Mouse (Mus musculus) lung, postnatal 0 days (tissue): ENCODE results near the gene Stpg3. TPM values are rescaled to one million over a fixed set of nuclear protein-coding genes. Genes with fewer than 3 reads are reported as not detected.

Experiments
- ATAC-seq: fragments of 200-750 bp; cut with Nextera tagmentation; 2 replicates; pipeline ENCODE4 v1.8.0; 2017; ENCODE audit warnings: moderate library complexity
- DNase-seq: peaks from one replicate; pipeline ENCODE4 v3.0.0-alpha.2; 2016; ENCODE audit warnings: low spot score
- H3K27ac ChIP-seq: fragments of 300-500 bp; sonication (generic); 2 replicates; pipeline ENCODE4 v1.5.1; 2014; ENCODE audit warnings: antibody characterized with exemption, mild to moderate bottlenecking, low read length, mixed read lengths
- H3K27me3 ChIP-seq: fragments of 300-500 bp; sonication (generic); replicated peaks from 2 replicates; pipeline ENCODE4 v1.6.1; 2014; ENCODE audit warnings: low read length, mixed read lengths; ENCODE audit not compliant: insufficient read depth
- H3K36me3 ChIP-seq: fragments of 300-500 bp; sonication (generic); 2 replicates; pipeline ENCODE4 v1.6.1; 2014; ENCODE audit warnings: low read length, mixed read lengths; ENCODE audit not compliant: insufficient read depth
- H3K4me1 ChIP-seq: fragments of 300-500 bp; sonication (generic); 2 replicates; pipeline ENCODE4 v1.6.1; 2014; ENCODE audit warnings: antibody characterized with exemption, low read depth, low read length, mixed read lengths; ENCODE audit not compliant: insufficient read depth
- H3K4me2 ChIP-seq: fragments of 300-500 bp; sonication (generic); replicated peaks from 2 replicates; pipeline ENCODE4 v1.6.1; 2014; ENCODE audit warnings: low read depth, mild to moderate bottlenecking, low read length, moderate library complexity, mixed read lengths
- H3K4me3 ChIP-seq: fragments of 300-500 bp; sonication (generic); 2 replicates; pipeline ENCODE4 v1.5.1; 2014; ENCODE audit warnings: low read depth, low read length
- H3K9ac ChIP-seq: fragments of 300-500 bp; sonication (generic); replicated peaks from 2 replicates; pipeline ENCODE4 v1.6.1; 2014; ENCODE audit warnings: low read depth, mild to moderate bottlenecking
- H3K9me3 ChIP-seq: fragments of 300-500 bp; sonication (generic); 2 replicates; pipeline ENCODE4 v1.6.1; 2016; ENCODE audit warnings: low read length, mixed read lengths
- CTCF ChIP-seq: IDR thresholded peaks from 2 replicates; pipeline ENCODE4 v1.5.1; 2016; ENCODE audit warnings: antibody characterized with exemption, mild to moderate bottlenecking
- EP300 ChIP-seq: IDR thresholded peaks from 2 replicates; pipeline ENCODE4 v1.6.1; 2016; ENCODE audit warnings: antibody characterized with exemption, mild to moderate bottlenecking, control low read depth
- WGBS: fragments of 180-500 bp; shearing (Covaris S2); extraction: QIAGEN DNeasy Blood & Tissue Kit; methylation state at CpG from one replicate; pipeline ENCODE4 v1.1.7; 2014; 5-methylcytosine and 5-hydroxymethylcytosine counted together
- polyA plus RNA-seq: library from polyadenylated mRNA; unstranded; fragments of >200 nt; fragmentation: Nextera tagmentation; extraction: Ambion mirVana; gene quantifications from 2 replicates; pipeline ENCODE4 v1.2.1, GENCODE M21; 2015

The Stpg3 gene
- polyA plus RNA-seq, 1 experiment from 2014 or later = 0.12 TPM

DNA sequence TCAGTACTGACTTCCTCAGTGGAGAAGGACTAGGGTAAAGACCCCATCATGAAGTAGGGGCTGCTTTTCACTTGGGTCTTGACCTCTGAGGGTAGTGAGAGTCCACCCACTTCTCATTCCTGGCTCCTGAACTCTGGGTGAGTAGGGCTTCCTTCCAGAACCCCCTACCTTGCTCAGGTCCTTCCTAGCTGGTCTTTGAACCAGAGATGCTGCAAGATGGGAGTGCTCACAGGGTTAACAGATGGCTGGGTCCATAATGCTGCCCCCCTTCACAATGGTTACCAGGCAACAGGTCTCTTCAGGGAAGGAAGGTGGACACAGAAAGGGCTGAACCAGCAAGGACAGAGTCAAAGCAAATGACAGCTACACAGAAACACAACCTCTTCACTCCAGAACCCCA lies 4.0 kb upstream of the Stpg3 start, which contains the start of gene Fam166a:
Fam166a (plus strand) TSS at position 301 of the 400 bp plus-strand sequence.
- Histone ChIP-seq H3K9ac (no peak within 1 kb of the TSS), H3K4me3 (no peak within 1 kb of the TSS), H3K4me1 (no peaks in the 10 kb centered on the region), H3K36me3 (peaks cover 9% of the 10 kb centered on the region), H3K27me3 (no peaks in the 10 kb centered on the region), H3K9me3 (no peaks in the 10 kb centered on the region), H3K4me2 (no peak within 1 kb of the TSS), H3K27ac (no peak within 1 kb of the TSS)
- no peak for DNase-seq
- TF ChIP-seq CTCF (no peak), EP300 (no peak)
- ATAC-seq = no peak

DNA sequence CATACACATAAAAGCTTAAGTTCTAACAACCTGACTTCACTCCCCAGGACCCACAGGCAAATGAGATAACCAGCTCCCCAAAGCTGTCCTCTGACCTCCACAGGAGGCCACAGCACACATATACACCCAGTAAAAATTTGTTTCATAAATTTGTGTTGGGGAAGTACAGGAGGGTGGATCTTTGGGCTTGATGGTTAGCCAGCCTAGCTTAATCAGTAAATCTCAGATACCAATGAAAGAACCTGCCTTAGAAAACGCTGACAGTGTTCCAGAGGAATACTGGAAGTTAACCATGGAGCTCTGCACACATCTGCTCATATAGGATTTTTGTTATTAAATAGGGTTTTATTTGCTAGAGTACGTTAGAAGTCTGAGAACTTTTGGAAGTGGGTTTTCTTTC lies 3.2 kb upstream of the Stpg3 start:
- WGBS = 60% methylated on average over 2 of the region's 2 CpGs

DNA sequence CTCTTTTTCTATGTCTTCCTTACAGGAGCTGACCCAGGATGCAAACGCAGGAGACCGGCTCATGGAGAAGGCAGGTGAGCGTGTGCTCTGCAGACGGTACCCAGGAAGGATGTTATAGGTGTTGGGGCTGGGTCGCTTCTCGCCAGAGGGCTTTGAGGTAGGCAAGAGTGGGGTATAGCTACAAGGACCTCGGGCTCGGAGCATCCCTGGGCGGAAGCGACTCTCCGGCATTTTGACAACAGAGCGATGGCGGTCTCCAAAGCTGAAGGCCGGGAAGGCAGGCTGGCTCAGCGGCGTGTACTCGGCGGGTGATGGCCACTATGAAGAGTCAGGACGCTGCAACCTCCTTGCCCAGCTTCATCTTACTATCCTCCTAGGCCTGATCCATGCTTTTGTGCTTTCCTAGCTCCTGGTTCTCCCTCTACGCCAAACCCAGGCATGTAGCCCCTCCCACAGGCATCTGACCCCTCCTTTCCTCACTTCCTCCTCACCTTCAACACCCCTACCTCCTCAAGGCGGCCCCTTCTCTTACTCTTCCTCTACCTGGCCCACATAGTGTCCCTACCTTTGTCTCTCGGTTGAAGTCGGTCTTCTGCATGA lies 1.1 kb downstream of the Stpg3 start:
- Histone ChIP-seq H3K9me3 (no peaks in the 10 kb centered on the region), H3K4me1 (peaks cover 6% of the 10 kb centered on the region; the same call in 1 of the 2 replicates), H3K27me3 (no peaks in the 10 kb centered on the region), H3K9ac (no peak overlapping the region), H3K4me2 (no peak overlapping the region), H3K27ac (no peak overlapping the region), H3K4me3 (no peak overlapping the region), H3K36me3 (no peaks in the 10 kb centered on the region)
- TF ChIP-seq EP300 = no peak
- no peak for TF ChIP-seq CTCF
- DNase-seq = no peak
- 61% methylated on average over 21 of the region's 23 CpGs for WGBS
- no peak for ATAC-seq

More for the DNA sequence above, 3.2 kb upstream of the Stpg3 start:
- H3K4me2 ChIP-seq = no peak overlapping the region
- H3K36me3 ChIP-seq = peaks cover 9% of the 10 kb centered on the region
- no peaks in the 10 kb centered on the region for H3K27me3 ChIP-seq
- no peak overlapping the region for H3K4me3 ChIP-seq
- TF ChIP-seq CTCF (no peak), EP300 (no peak)
- H3K27ac ChIP-seq = no peak overlapping the region
- H3K9me3 ChIP-seq = no peaks in the 10 kb centered on the region
- no peak for ATAC-seq
- DNase-seq = no peak
- H3K9ac ChIP-seq = no peak overlapping the region
- H3K4me1 ChIP-seq = no peaks in the 10 kb centered on the region

DNA sequence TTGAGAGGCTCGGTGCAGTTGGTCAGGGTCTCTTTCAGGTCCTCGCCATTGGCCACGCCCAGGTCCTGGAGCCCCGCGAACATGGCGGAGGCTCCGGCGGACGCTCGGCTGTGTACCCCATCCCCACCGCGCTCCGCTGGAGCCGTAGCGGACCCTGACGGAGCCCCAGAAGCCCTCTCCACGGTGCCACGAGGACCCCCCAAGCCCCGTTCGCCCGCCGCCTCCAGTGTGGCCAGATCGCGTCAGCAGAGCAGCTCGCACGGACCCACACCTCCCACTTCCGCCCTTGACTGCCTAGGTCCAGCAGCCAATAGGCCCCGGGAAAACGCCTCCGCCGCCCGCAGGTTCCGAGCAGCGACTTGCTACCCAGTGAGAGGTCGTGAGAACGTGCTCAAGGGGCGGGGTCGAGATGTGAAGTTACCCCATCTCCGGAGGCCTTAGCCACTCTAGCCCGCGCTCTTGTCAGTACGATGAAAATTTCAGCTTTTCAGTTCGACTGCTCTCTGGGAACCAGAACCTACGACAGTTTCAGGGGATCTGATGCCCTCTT lies 3.2 kb downstream of the Stpg3 start, which contains the start of gene Nelfb:
Nelfb (minus strand) TSS at position 369 of the 550 bp plus-strand sequence.
- Histone ChIP-seq H3K27me3 (no peaks in the 10 kb centered on the region), H3K27ac (peak within 1 kb of the TSS; percentile 88), H3K36me3 (no peaks in the 10 kb centered on the region), H3K9me3 (no peaks in the 10 kb centered on the region), H3K4me2 (peak within 1 kb of the TSS; percentile 86), H3K9ac (peak within 1 kb of the TSS; percentile 89), H3K4me1 (peaks cover 6% of the 10 kb centered on the region; the same call in 1 of the 2 replicates), H3K4me3 (peak within 1 kb of the TSS; percentile 92)
- under 1% methylated on average over 43 of the region's 44 CpGs for WGBS
- TF ChIP-seq CTCF = no peak; the same call in 1 of the 2 replicates
- TF ChIP-seq EP300 = no peak
- DNase-seq (peak; percentile 96), ATAC-seq (peak; percentile 97)

DNA sequence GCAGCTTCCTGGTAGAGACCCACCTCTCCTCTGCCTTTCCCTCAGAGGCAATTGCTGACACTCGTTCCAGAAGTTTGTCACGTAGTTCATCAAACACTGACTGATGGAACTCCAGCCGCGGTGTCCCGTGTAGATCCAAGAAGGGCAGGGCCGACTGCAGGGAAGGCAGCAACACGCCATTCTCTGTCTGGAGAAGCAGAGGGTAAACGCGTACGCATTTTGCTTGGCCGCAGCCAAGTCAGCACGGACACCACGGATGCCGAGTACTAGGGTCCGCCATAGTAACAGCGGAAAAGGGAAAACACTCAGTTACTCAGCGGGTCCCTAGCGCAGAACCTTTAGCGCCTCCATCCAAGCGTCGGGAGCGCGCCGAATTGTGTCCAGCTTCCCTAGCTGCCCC lies 3.8 kb downstream of the Stpg3 start:
- Histone ChIP-seq H3K36me3 (no peaks in the 10 kb centered on the region; the same call in none of the 2 replicates), H3K9me3 (no peaks in the 10 kb centered on the region), H3K4me2 (peak overlapping the region; percentile 86), H3K4me1 (peaks cover 6% of the 10 kb centered on the region; the same call in 1 of the 2 replicates), H3K27ac (peak overlapping the region; percentile 88), H3K9ac (peak overlapping the region; percentile 89), H3K4me3 (peak overlapping the region; percentile 92), H3K27me3 (no peaks in the 10 kb centered on the region)
- ATAC-seq (peak; percentile 6), DNase-seq (no peak)
- no peak for TF ChIP-seq CTCF
- TF ChIP-seq EP300 = no peak
- under 1% methylated on average over 23 of the region's 24 CpGs for WGBS

DNA sequence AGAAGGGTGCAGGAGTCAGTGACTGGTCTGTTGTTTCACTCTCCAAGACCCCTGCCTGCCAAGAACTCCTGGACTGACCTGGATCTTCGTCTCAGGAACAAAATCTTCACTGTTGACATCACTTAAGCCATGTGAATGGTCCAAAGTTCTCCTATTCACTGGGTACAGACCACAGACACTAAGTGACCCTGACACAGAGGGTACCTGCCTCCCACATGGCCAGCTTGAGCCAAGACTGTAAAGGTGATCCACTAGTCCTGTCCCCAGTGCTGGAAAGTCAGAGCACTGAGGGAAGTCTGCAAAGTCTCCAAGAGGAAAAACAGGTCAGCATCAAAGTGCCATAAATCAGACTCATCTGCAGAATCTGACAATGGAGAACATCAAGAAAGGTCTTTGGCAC lies 6.8 kb downstream of the Stpg3 start:
- Histone ChIP-seq H3K36me3 (peaks cover 13% of the 10 kb centered on the region), H3K9ac (no peak overlapping the region), H3K9me3 (no peaks in the 10 kb centered on the region), H3K4me2 (no peak overlapping the region), H3K4me1 (peaks cover 6% of the 10 kb centered on the region; the same call in 1 of the 2 replicates), H3K27ac (no peak overlapping the region), H3K4me3 (no peak overlapping the region), H3K27me3 (no peaks in the 10 kb centered on the region)
- TF ChIP-seq CTCF (no peak), EP300 (no peak)
- DNase-seq (no peak), ATAC-seq (no peak)
- 85% methylated on average over 1 of the region's 1 CpGs for WGBS
